Mouse (Mus musculus) myocyte (in vitro differentiated cells): ENCODE data around the gene Capn12.
"Not testable (repeated sequence)": the region's sequence is repeated elsewhere in the genome, so short reads cannot be mapped to it uniquely, and the experiment has no call there.

Experiments
- MYOG ChIP-seq, 3 experiments: IDR thresholded peaks; one replicate each; pipeline ENCODE4 v1.6.1; 2011; ENCODE audit warnings: control low read depth in 2 of 3, low read depth in 2 of 3, mild to moderate bottlenecking in 2 of 3; ENCODE audit not compliant: insufficient read length in 2 of 3, control insufficient read depth in 1 of 3, insufficient read depth in 1 of 3
- POLR2A ChIP-seq: IDR thresholded peaks from one replicate; pipeline ENCODE4 v1.6.1; 2011; ENCODE audit warnings: low read depth, mild to moderate bottlenecking, control low read depth, moderate library complexity; ENCODE audit not compliant: insufficient read length
- POLR2AphosphoS2 ChIP-seq: IDR thresholded peaks from one replicate; pipeline ENCODE4 v1.6.1; 2011; ENCODE audit warnings: low read depth, control low read depth; ENCODE audit not compliant: insufficient read length

- TF ChIP-seq POLR2A; MYOG (IDR thresholded peaks at IDR 0.05; ENCODE audit: control insufficient read depth in 1 of 3, insufficient read depth in 1 of 3, insufficient read length in 2 of 3, low read depth in 2 of 3); POLR2AphosphoS2: not testable (repeated sequence)
Measured at GRCm38 (mm10) chr7:28883704-28884103, 2.5 kb downstream of the Capn12 start.
